Mouse (Mus musculus): ENCODE measurements around the gene Cyp4f39.
"Not testable (repeated sequence)": the region's sequence is repeated elsewhere in the genome, so short reads cannot be mapped to it uniquely, and the experiment has no call there.

- TF ChIP-seq TAL1, GATA1 (IDR thresholded peaks at IDR 0.05; ENCODE audit: low read length): not testable (repeated sequence)
These were observed 48.0 kb downstream of the Cyp4f39 start for GRCm38 (mm10) chr17:32500511-32500910.
